Mouse (Mus musculus) kidney, adult 2 months (tissue): ENCODE measurements around the gene Fgf6.

Source experiments
- CTCF ChIP-seq: fragments of 200-500 bp; conservative IDR thresholded peaks from 2 replicates; pipeline ENCODE4 v1.5.1; 2011; ENCODE audit warnings: low read depth, mild to moderate bottlenecking, control low read depth, low read length, moderate library complexity, mixed read lengths; ENCODE audit not compliant: insufficient read depth, insufficient read length
- POLR2A ChIP-seq: fragments of 200-500 bp; IDR thresholded peaks from one replicate; pipeline ENCODE4 v1.6.1; 2011; ENCODE audit warnings: low read depth, low read length, control low read depth

- TF ChIP-seq CTCF (no peak), POLR2A (no peak)
Measured at GRCm38 (mm10) chr6:127064815-127065214, 49.4 kb downstream of the Fgf6 start.
